Mouse (Mus musculus) gastrocnemius, adult 18-20 months (tissue): Measurements from ENCODE around the gene Amh. TPM values are rescaled to one million over a fixed set of nuclear protein-coding genes. Genes with fewer than 3 reads are reported as not detected.

Source experiments
- DNase-seq: peaks from one replicate; pipeline ENCODE4 v3.0.0; 2021; ENCODE audit warnings: low spot score
- long read RNA-seq, 2 experiments: library from polyadenylated mRNA; stranded (forward); transcript quantifications; one replicate each; pipeline ENCODE4 v2.0.0; 2021
- total RNA-seq, 2 experiments: library from RNA; stranded (reverse); gene quantifications; 2 replicates each; pipeline ENCODE4 v1.2.3; 2021

Amh gene
- under 1 TPM; 0.31 to 0.32 TPM for total RNA-seq
- long read RNA-seq, experiment 1: 0 reads
- long read RNA-seq, experiment 2: 0 reads

- DNase-seq: no peak
Observed at GRCm38 (mm10) chr10:80804916-80805315, at the start of gene Amh. Gene Amh (plus strand): TSS chr10:80805243.

GRCm38 (mm10) chr10:80755291-80756015 lies 49.6 kb upstream of the Amh start:
- DNase-seq: no peak

DNA sequence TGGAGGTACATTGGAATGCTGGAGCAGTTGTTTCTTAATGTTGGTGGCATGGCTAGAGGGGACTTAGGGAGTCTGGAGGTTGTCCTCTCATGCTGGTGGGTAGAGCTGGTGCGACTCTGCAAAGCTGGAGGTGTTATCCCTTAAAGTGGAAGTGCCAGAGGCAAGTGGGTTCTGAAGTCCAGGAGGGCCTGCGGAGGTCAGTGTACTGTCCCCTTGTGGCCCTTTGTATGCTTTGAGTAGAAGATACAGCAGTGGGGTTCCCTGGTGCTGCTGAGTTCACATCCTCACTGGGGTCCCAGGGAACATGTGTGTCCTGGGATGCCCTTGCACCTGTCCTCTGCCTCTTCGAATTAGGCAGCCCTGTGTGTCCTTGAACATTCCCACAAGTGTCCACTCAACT lies 48.9 kb upstream of the Amh start:
- DNase-seq: no peak

- DNase-seq: no peak
Observed at GRCm38 (mm10) chr10:80756509-80756908, 48.5 kb upstream of the Amh start.

GRCm38 (mm10) chr10:80756967-80757366 lies 48.1 kb upstream of the Amh start:
- DNase-seq: no peak

DNA sequence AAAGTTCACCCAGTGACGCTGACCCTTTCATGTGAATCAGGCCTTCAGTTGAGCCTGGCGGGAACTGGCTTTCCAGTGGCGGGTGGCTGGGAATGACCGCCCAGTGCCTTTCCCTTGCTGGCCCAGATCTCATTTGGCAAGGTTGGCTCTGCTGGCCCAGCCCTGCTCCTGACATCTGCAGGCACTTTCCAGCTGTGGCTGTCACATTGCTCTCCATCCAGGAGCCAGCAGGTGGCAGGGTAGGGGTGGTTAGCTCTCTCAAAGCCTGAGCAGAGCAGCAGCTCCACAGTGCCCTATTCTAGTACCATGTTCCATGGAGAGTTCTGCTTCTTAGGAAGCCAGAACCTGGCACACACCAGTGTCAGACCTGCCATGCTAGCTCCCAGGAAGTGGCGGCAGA lies 47.3 kb upstream of the Amh start:
- DNase-seq: peak; percentile 92

DNA sequence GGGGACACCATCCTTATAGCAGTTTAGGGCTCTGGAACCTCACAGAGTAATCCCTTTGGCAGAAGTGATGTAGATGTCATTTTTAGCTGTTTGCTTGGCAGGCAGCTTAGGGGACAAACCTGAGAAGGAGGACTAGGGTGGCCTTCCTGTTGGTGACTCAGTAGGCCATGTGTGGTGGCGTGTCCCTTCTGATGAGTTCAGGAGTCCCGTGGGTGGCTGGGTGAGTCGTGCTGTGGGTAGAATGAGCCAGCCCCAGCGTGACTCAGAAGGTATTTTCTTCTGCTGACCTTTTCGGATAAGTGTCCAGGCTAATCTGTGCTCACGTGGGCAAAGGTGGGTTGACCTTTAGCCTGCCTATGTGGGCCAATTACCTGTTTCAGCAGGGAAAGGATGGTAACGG lies 46.4 kb upstream of the Amh start:
- DNase-seq: peak; percentile 63

- no peak for DNase-seq
Observed at GRCm38 (mm10) chr10:80760596-80761524, 44.2 kb upstream of the Amh start.

GRCm38 (mm10) chr10:80761821-80762220 lies 43.2 kb upstream of the Amh start:
- DNase-seq: no peak

DNA sequence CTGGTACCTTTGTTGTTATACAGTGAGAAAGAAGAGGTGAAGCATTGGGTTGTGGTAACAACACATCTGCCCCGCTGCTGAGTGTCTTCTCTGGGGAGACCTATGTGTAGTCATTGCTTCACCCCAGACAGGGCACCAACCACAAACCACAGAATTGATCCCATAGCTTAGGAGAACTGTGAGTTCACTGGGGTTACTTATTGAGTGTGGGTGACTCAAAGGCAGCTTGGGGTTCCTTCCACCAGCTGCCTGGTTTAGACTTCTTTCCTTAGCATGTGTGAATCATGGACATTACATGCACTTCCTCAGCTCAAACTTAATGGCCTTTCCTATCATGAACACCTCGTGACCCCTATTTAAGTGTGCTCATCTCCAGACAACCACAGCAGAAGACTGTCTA lies 41.5 kb upstream of the Amh start:
- DNase-seq: no peak

DNA sequence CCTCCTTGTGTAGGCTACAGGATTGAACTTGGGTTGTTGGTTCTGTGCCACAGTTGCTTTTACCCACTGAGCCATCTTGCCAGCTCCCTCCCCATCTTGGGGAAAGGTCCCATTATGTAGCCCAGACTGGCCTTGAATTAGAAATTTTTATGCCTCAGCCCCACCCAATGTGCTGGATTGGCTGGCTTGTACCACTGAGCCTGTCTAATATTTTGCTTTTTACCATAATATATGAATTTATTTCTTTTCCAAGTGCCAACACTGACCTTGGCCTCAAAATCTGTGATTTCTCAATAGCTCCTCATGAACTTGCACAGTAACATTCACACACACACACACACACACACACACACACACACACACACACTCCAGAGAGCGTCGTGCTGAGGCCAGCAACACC lies 39.3 kb upstream of the Amh start:
- no peak for DNase-seq

GRCm38 (mm10) chr10:80766161-80766815 lies 38.8 kb upstream of the Amh start:
- DNase-seq: no peak

DNA sequence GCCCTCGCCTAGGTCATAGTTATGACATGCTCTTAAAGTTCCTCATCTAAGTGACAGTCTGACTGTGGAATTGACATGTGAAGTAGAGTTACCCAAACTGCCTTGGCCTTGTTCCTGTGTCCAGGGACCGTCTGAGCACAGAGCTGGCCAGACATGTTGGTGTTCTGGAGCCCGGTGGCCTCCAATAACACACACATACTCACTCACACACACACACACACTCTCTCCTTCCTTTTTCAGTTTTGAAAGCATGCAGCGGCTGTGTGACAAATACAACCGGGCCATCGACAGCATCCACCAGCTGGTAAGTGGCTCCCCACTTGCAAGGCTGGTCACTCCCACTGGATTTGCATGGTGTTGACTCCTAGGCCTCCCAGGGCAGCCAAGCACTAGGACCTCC lies 36.7 kb upstream of the Amh start:
- DNase-seq: no peak

DNA sequence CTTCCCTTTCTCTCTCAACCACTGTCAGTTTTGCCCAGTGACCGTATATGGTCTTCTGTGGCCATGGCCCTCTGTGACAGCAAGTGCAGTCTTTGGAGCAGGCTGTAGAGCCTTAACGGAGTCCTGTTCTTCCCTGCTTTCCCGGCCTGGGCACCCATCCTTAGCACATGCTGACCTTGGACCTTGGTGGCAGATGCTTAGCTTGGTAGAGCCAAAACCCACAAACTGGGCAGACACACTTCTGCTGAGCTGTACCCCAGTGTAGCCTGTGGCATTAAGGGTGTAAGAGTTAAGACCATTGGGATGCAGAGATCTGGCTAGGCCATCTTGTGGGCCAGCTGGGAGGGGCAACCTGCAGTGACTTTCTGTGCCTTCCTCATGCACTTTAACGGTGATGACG lies 31.2 kb upstream of the Amh start:
- no peak for DNase-seq

- peak; percentile 88 for DNase-seq
Observed at GRCm38 (mm10) chr10:80774549-80774948, 30.5 kb upstream of the Amh start.

DNA sequence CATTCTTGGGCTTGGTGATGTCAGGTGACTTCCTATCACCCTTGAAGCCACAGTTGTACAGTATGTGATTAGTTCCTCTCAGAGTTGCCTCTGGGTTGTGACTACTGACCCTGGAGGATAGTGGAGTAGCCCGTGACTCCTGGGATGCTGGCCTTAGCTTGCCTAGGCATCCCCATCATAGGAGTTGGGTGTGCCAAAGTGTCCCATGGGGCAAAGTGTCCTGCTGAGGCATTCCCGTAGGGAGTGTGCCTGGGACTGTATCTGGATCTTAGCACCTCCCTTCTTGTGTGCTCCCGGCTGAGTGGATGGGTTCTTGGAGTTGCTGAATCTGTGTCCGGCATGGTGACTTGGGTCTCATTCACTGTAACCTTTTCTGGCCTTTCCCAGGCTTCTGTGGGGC lies 30.1 kb upstream of the Amh start:
- no peak for DNase-seq

- DNase-seq: no peak
Observed at GRCm38 (mm10) chr10:80775731-80776130, 29.3 kb upstream of the Amh start.

- no peak for DNase-seq
Observed at GRCm38 (mm10) chr10:80776358-80776869, 28.6 kb upstream of the Amh start.

DNA sequence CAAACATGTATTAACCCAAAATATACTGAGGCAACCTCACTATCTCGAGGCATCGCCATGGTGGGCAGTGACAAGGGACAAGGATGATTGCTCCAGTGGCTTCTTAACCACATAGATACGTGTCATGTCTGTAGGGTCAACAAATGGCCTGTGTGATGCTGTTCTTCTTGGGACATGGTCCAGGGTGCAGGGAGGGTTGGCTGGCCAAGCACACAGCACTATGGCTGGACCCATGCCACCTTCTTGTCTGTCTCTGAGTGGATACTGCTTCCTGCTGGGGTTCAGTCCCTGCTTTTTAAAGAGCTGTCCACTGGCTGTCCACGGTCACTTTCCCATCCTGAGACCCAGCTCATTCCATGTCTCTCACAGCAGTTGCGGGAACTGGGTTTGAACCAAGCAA lies 27.9 kb upstream of the Amh start:
- DNase-seq: no peak

DNA sequence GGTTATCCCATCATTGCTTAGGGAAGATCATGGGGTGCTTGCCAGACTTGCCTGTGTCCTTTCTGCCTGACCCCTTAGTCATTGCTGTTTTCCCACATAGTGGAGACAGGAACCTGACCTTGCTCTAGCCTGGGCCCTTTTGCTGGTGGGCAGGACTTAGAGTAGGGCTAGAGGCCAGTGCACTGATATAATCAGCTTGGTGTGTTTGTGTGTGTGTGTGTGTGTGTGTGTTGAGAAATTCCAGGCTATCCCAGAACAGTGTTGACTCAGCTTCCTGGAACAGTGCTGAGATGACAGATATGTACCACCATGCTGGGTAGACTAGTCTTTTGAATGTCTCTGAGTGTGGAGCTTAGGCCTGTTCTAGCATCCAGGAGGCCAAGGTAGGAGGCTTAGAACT lies 25.5 kb upstream of the Amh start:
- no peak for DNase-seq

- no peak for DNase-seq
Observed at GRCm38 (mm10) chr10:80784302-80784701, 20.7 kb upstream of the Amh start.

GRCm38 (mm10) chr10:80784871-80785270 lies 20.2 kb upstream of the Amh start:
- no peak for DNase-seq
